19 mouse cellular contexts compared by ENCODE assay signal in genomic region chr7:78592172-78592571, GRCm38 (mm10).
DNase-seq lines count a peak whose midpoint lies in the region.
"Had no signal": no experiment of that assay in that cellular context is flagged by ENCODE, and none has a peak within 500 bp of the region (broad histone marks: within the 10 kb centered on the region; RNA-seq: fewer than 3 reads in every experiment).

No protein-coding gene starts in this region.

- peak overlapping the region; percentile 51; the same call in 1 of the 2 replicates for H3K27ac ChIP-seq in brown adipose tissue, adult 24 weeks (replicated peaks; ENCODE audit: low read depth, low read length)

- H3K4me3 ChIP-seq in brown adipose tissue, adult 24 weeks (ENCODE audit: insufficient read depth, low read depth, low read length): no peak overlapping the region

- no peaks in the 10 kb centered on the region; the same call in 1 of the 2 replicates for H3K4me1 ChIP-seq in brown adipose tissue, adult 24 weeks (ENCODE audit: control insufficient read depth, insufficient read depth, insufficient read length, low read length)

- DNase-seq in adrenal gland, postnatal 10 days: peak; percentile 27
- no peak for DNase-seq in adrenal gland, postnatal 14 days
- peak; percentile 76 for DNase-seq in fat pad, adult 2 months (ENCODE audit: extremely low read depth, low read depth, low spot score)
- peak; percentile 59 for DNase-seq in gonadal fat pad, adult 2 months (ENCODE audit: low read depth)
- DNase-seq in MN1 (ENCODE audit: low spot score): no peak
- no peak for DNase-seq in layer of hippocampus, adult 9-11 months
- DNase-seq in right cerebral cortex, postnatal 25 days: no peak
- DNase-seq: adrenal gland, adult 2 months; adrenal gland, adult 8-10 months; adrenal gland, postnatal 25 days; adrenal gland, postnatal 36 days; B cell, adult 2 months; cerebellum, adult 11 months; cerebellum, adult 11-12 months; cerebellum, adult 18-20 months; cerebellum, adult 2 months; cerebellum, adult 8-10 months; cerebellum, adult 9-10 months had no signal

Comparison
In these comparisons a context has a peak if more than half of its experiments do, and no peak if none do; other contexts are left out.
1. DNase-seq: peak in adrenal gland, postnatal 10 days (single experiment), fat pad, adult 2 months (single experiment) and gonadal fat pad, adult 2 months (single experiment); none in adrenal gland, postnatal 14 days (single experiment), MN1 (single experiment), layer of hippocampus, adult 9-11 months (single experiment) and right cerebral cortex, postnatal 25 days (single experiment).